Mouse (Mus musculus) intestine, embryonic 15.5 days (tissue): ENCODE results near the gene Syt12. TPM values are rescaled to one million over a fixed set of nuclear protein-coding genes. Genes with fewer than 3 reads are reported as not detected.

Source experiments
- ATAC-seq: fragments of 200-750 bp; cut with Nextera tagmentation; 2 replicates; pipeline ENCODE4 v1.8.0; 2017; ENCODE audit warnings: moderate TSS enrichment, moderate library complexity
- H3K27ac ChIP-seq: fragments of 300-500 bp; sonication (generic); 2 replicates; pipeline ENCODE4 v1.5.1; 2015; ENCODE audit warnings: mild to moderate bottlenecking, inconsistent platforms
- H3K27me3 ChIP-seq: fragments of 300-500 bp; sonication (generic); replicated peaks from 2 replicates; pipeline ENCODE4 v1.6.1; 2015; ENCODE audit warnings: inconsistent platforms
- H3K36me3 ChIP-seq: fragments of 300-500 bp; sonication (generic); 2 replicates; pipeline ENCODE4 v1.6.1; 2015; ENCODE audit warnings: inconsistent platforms
- H3K4me1 ChIP-seq: fragments of 300-500 bp; sonication (generic); replicated peaks from 2 replicates; pipeline ENCODE4 v1.6.1; 2015; ENCODE audit warnings: inconsistent platforms
- H3K4me2 ChIP-seq: fragments of 300-500 bp; sonication (generic); replicated peaks from 2 replicates; pipeline ENCODE4 v1.6.1; 2015; ENCODE audit warnings: mild to moderate bottlenecking, inconsistent platforms
- H3K4me3 ChIP-seq: fragments of 300-500 bp; sonication (generic); replicated peaks from 2 replicates; pipeline ENCODE4 v1.5.1; 2015; ENCODE audit warnings: inconsistent platforms
- H3K9ac ChIP-seq: fragments of 300-500 bp; sonication (generic); 2 replicates; pipeline ENCODE4 v1.6.1; 2015; ENCODE audit warnings: inconsistent platforms
- H3K9me3 ChIP-seq: fragments of 300-500 bp; sonication (generic); 2 replicates; pipeline ENCODE4 v1.6.1; 2016; ENCODE audit warnings: inconsistent platforms
- WGBS: fragments of 180-500 bp; shearing (Covaris S2); methylation state at CpG from one replicate; pipeline ENCODE4 v1.1.7; 2015; 5-methylcytosine and 5-hydroxymethylcytosine counted together
- polyA plus RNA-seq: library from polyadenylated mRNA; unstranded; fragments of >200 nt; fragmentation: Nextera tagmentation; extraction: Ambion mirVana; gene quantifications from 2 replicates; pipeline ENCODE4 v1.2.1, GENCODE M21; 2015

Gene Syt12
- polyA plus RNA-seq, 1 experiment from 2014 or later = 0.46 TPM

DNA sequence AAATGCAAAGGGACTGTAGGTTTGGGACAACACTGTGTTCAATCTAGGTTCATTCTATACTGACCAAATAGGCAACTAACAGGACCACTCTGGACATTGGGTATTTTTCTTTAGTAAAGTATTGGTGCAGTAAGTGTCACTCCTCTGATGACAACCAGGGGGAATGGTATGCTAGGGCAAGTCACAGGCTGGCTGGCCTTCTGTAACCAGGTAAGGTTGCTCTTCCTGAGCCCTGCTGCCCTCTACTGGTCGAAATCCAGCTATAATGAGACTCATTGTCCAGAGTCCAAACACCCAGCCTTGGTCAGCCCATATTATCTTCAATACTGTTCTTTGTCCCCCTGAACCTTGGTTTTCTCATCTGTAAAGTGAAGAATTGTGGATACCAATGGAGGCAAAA lies 60.1 kb downstream of the Syt12 start:
- WGBS = 0% methylated on average over 1 of the region's 1 CpGs
- Histone ChIP-seq H3K36me3 (no peaks in the 10 kb centered on the region), H3K9me3 (no peaks in the 10 kb centered on the region), H3K4me2 (no peak overlapping the region), H3K4me1 (no peaks in the 10 kb centered on the region), H3K9ac (no peak overlapping the region), H3K4me3 (no peak overlapping the region), H3K27ac (no peak overlapping the region), H3K27me3 (no peaks in the 10 kb centered on the region)
- ATAC-seq = peak; percentile 81

DNA sequence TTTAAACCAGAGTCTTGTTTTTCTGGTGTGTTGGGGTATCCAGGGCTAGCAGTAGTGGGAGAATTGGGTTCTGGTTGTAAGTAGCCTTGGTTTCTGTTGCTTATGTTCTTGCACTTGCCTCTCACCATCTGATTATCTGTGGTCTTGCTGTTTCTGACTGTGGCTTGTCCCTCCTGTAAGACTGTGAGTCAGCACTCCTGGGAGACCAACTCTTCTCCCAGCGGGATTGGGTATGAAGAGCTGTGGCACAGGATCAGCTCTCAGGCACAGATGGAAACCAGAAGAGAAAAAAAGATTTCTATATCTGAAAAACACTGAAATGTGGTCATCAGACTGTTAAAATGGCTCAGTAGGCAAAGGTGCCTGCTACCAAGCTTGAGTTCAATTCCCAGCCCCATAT lies 62.6 kb downstream of the Syt12 start:
- ATAC-seq = no peak
- Histone ChIP-seq H3K27ac (no peak overlapping the region), H3K36me3 (no peaks in the 10 kb centered on the region), H3K9ac (no peak overlapping the region), H3K4me2 (no peak overlapping the region), H3K27me3 (no peaks in the 10 kb centered on the region), H3K4me3 (no peak overlapping the region), H3K9me3 (no peaks in the 10 kb centered on the region), H3K4me1 (no peaks in the 10 kb centered on the region)
- 76% methylated on average over 1 of the region's 1 CpGs for WGBS

DNA sequence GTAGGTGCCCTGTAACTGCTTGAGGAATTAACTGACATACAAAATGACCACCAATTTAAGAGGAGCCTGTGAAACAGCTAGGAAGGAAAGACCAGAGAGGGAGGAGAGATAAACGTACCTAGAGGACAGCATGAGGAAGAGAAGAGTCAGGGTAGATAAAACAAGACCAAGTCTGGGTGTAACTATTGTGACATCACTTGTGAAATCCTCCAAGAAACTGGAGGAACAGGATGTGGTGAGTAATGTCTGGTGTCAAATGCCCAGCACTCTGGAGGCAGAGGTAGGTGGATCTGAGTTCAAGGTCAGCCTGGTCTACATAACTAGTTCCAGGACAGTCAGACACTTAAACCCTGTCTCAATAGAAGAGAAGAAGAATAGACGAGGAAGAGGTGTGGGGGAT lies 68.2 kb downstream of the Syt12 start:
- no peak overlapping the region for H3K9ac ChIP-seq
- ATAC-seq = no peak
- H3K4me3 ChIP-seq = no peak overlapping the region
- no peaks in the 10 kb centered on the region for H3K4me1 ChIP-seq
- no peaks in the 10 kb centered on the region for H3K27me3 ChIP-seq
- 51% methylated on average over 2 of the region's 2 CpGs for WGBS
- no peaks in the 10 kb centered on the region for H3K9me3 ChIP-seq
- H3K36me3 ChIP-seq = no peaks in the 10 kb centered on the region
- no peak overlapping the region for H3K27ac ChIP-seq
- no peak overlapping the region for H3K4me2 ChIP-seq

DNA sequence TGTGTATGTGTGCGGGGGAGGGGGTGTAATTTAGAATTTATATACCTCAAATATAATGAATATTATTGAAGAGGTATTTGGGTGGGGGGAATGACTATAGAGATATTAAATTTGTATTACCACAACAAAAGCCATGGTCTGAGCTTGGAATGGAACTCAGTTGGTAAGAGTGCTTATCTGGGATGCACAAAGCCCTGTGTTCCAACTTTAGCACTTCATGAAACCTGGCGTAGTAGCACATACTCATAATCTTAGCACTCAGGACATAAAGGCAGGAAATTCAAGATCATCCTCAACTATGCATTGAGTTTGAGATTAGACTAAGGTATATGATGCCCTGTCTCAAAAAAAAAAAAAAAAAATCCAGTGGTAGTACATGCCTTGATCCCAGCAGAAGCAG lies 72.4 kb downstream of the Syt12 start:
- no peaks in the 10 kb centered on the region for H3K4me1 ChIP-seq

DNA sequence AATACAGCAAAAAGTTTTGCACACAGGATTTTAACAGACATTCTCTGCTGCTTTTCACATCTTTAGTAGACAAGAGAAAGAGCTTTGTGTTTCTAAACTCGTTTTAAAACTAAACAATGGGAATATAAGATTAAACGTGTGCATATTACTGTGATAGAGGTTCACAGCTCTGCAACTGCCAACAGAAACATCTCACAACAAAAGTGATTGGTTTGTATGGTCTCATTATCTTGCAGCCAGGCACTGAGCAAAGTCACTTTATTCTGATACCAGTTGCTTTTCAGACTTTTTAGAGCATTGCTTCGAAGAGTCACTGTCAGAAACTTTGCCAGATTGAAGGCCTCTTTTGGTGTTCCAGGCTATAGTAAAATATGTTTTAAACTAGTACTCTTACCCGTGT lies 78.3 kb downstream of the Syt12 start:
- H3K4me3 ChIP-seq = no peak overlapping the region
- no peak for ATAC-seq
- no peak overlapping the region for H3K9ac ChIP-seq
- H3K9me3 ChIP-seq = no peaks in the 10 kb centered on the region
- H3K4me2 ChIP-seq = peak overlapping the region; percentile 90
- no peak overlapping the region for H3K27ac ChIP-seq
- no peaks in the 10 kb centered on the region for H3K27me3 ChIP-seq
- H3K36me3 ChIP-seq = no peaks in the 10 kb centered on the region
- H3K4me1 ChIP-seq = peaks cover 11% of the 10 kb centered on the region
- WGBS = 70% methylated on average over 4 of the region's 4 CpGs

More for the DNA sequence above, 72.4 kb downstream of the Syt12 start:
- WGBS = 95% methylated on average over 2 of the region's 2 CpGs
- Histone ChIP-seq H3K9ac (no peak overlapping the region), H3K4me3 (no peak overlapping the region), H3K27me3 (no peaks in the 10 kb centered on the region), H3K9me3 (no peaks in the 10 kb centered on the region), H3K36me3 (no peaks in the 10 kb centered on the region), H3K4me2 (no peak overlapping the region), H3K27ac (no peak overlapping the region)
- ATAC-seq = no peak

GRCm38 (mm10) chr19:4398630-4398948 lies 78.7 kb downstream of the Syt12 start:
- H3K4me3 ChIP-seq = peak overlapping the region; percentile 92
- H3K27me3 ChIP-seq = no peaks in the 10 kb centered on the region
- ATAC-seq = no peak
- peak overlapping the region; percentile 83 for H3K27ac ChIP-seq
- WGBS = 40% methylated on average over 8 of the region's 8 CpGs
- H3K4me1 ChIP-seq = peaks cover 13% of the 10 kb centered on the region
- H3K9ac ChIP-seq = peak overlapping the region; percentile 76
- peak overlapping the region; percentile 90 for H3K4me2 ChIP-seq
- no peaks in the 10 kb centered on the region for H3K9me3 ChIP-seq
- H3K36me3 ChIP-seq = no peaks in the 10 kb centered on the region

GRCm38 (mm10) chr19:4397798-4398629 lies 79.2 kb downstream of the Syt12 start, which contains the start of gene Kdm2a:
TSS of gene Kdm2a (minus strand) at chr19:4398285.
- H3K4me3 ChIP-seq = peak within 1 kb of the TSS; percentile 92
- H3K9ac ChIP-seq = peak within 1 kb of the TSS; percentile 76
- no peaks in the 10 kb centered on the region for H3K9me3 ChIP-seq
- peak within 1 kb of the TSS; percentile 90 for H3K4me2 ChIP-seq
- ATAC-seq = peak; percentile 28; the same call in 1 of the 2 replicates
- H3K27ac ChIP-seq = peak within 1 kb of the TSS; percentile 83
- H3K4me1 ChIP-seq = peaks cover 14% of the 10 kb centered on the region
- WGBS = 1% methylated on average over 82 of the region's 82 CpGs
- H3K36me3 ChIP-seq = no peaks in the 10 kb centered on the region
- H3K27me3 ChIP-seq = no peaks in the 10 kb centered on the region

GRCm38 (mm10) chr19:4396998-4397797 lies 80.0 kb downstream of the Syt12 start:
- Histone ChIP-seq H3K36me3 (no peaks in the 10 kb centered on the region), H3K4me2 (peak overlapping the region; percentile 90), H3K4me3 (peak overlapping the region; percentile 92), H3K27ac (peak overlapping the region; percentile 96), H3K9me3 (no peaks in the 10 kb centered on the region), H3K27me3 (no peaks in the 10 kb centered on the region), H3K9ac (peak overlapping the region; percentile 99), H3K4me1 (peaks cover 14% of the 10 kb centered on the region)
- ATAC-seq = peak; percentile 96
- under 1% methylated on average over 61 of the region's 90 CpGs for WGBS

DNA sequence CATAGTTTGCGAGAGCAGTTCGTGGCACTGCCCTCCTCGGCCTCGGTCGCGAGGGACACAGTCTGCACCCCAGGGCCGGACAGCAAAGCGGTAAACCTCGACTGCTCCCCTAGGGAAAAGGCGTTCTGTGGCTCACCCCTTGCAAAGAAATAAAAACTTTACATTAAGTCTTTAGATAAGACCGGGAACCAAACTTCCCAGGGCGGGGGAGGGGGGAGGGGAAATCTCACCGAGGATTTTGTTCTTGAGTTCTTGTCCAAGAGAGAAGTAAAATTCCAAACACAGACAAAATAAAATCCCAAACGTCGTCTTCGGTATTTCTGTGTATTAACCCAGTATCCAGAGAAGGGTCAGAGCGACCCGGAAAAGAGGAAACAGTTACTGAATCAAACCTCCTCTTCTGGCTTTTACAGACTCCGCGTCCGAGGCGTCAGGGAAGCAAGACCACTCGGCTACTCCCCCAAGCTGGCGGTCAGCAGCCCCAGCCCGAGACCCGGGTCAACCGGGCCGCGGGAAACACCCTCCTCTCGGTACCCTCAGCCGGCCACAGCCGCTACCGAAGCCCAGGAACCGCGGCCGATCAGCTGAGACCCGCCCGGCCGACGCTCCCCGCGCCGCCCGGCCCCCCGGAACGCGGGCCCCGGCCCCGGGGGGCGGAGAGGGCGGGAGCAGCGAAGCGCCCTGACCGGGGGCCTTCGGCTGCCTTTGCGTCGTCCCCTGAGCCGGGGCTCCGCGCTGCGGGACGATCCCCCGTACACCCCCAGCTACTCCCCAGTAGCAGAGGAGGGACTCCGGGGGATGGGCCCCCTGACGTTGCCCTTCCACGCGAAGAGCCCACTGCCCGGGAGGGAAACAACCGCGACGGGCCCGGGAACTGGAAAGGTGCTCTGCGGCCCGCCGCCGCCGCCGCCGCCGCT lies 80.9 kb downstream of the Syt12 start:
- no peaks in the 10 kb centered on the region for H3K27me3 ChIP-seq
- ATAC-seq = peak; percentile 36
- H3K4me1 ChIP-seq = peaks cover 14% of the 10 kb centered on the region
- no peaks in the 10 kb centered on the region for H3K9me3 ChIP-seq
- H3K27ac ChIP-seq = peak overlapping the region; percentile 96
- H3K4me2 ChIP-seq = peak overlapping the region; percentile 77
- H3K4me3 ChIP-seq = peak overlapping the region; percentile 92
- under 1% methylated on average over 77 of the region's 80 CpGs for WGBS
- peak overlapping the region; percentile 99 for H3K9ac ChIP-seq
- no peaks in the 10 kb centered on the region for H3K36me3 ChIP-seq
